8 mouse cellular contexts compared by ENCODE assay signal in genomic region chr7:134937471-134937926, GRCm38 (mm10). TPM values are rescaled to one million over a fixed set of nuclear protein-coding genes. Genes with fewer than 3 reads are reported as not detected.
DNase-seq lines count a peak whose midpoint lies in the region; ATAC-seq and TF ChIP-seq lines count a peak whose summit lies in the region.

No protein-coding gene starts in this region.

- TF ChIP-seq POLR2A in cortical plate, adult 2 months (IDR thresholded peaks at IDR 0.05; ENCODE audit: extremely low read depth, insufficient read depth, low read length), result no peak

- peak overlapping the region; percentile 86 for H3K27ac ChIP-seq in cortical plate, adult 2 months (ENCODE audit: insufficient read depth, low read length)
- peak overlapping the region; percentile 61 for H3K27ac ChIP-seq in forebrain, embryonic 15.5 days (replicated peaks)
- no peak overlapping the region for H3K27ac ChIP-seq in limb, embryonic 12.5 days
- peak overlapping the region; percentile 74 for H3K27ac ChIP-seq in neural tube, embryonic 14.5 days (ENCODE audit: low read depth, low read length)

- peak; percentile 46 for ATAC-seq in forebrain, embryonic 15.5 days (replicated peaks)
- no peak; the same call in 1 of the 2 replicates for ATAC-seq in limb, embryonic 12.5 days (ENCODE audit: insufficient number of reproducible peaks, insufficient read depth, low FRiP score, low TSS enrichment, low read depth)
- ATAC-seq in neural tube, embryonic 14.5 days (ENCODE audit: low read depth), result peak; percentile 67

- WGBS in forebrain, embryonic 15.5 days, result under 1% methylated on average over 37 of the region's 37 CpGs
- under 1% methylated on average over 25 of the region's 37 CpGs for WGBS in limb, embryonic 12.5 days
- 1% methylated on average over 33 of the region's 37 CpGs for WGBS in neural tube, embryonic 14.5 days

- peak overlapping the region; percentile 62 for H3K4me3 ChIP-seq in cortical plate, adult 2 months (ENCODE audit: insufficient read depth, low read length)
- peak overlapping the region; percentile 55 for H3K4me3 ChIP-seq in forebrain, embryonic 15.5 days
- H3K4me3 ChIP-seq in limb, embryonic 12.5 days (replicated peaks), result peak overlapping the region; percentile 55
- H3K4me3 ChIP-seq in neural tube, embryonic 14.5 days (ENCODE audit: low read depth, low read length), result peak overlapping the region; percentile 58

- H3K9me3 ChIP-seq in forebrain, embryonic 15.5 days, result no peaks in the 10 kb centered on the region
- H3K9me3 ChIP-seq in limb, embryonic 12.5 days, result no peaks in the 10 kb centered on the region
- no peaks in the 10 kb centered on the region for H3K9me3 ChIP-seq in neural tube, embryonic 14.5 days (ENCODE audit: control insufficient read depth, low read length)

- H3K4me2 ChIP-seq in forebrain, embryonic 15.5 days (replicated peaks), result peak overlapping the region; percentile 93
- H3K4me2 ChIP-seq in limb, embryonic 12.5 days, result peak overlapping the region; percentile 98
- peak overlapping the region; percentile 87 for H3K4me2 ChIP-seq in neural tube, embryonic 14.5 days (ENCODE audit: low read depth, low read length)

- TF ChIP-seq CTCF in cortical plate, adult 2 months (IDR thresholded peaks at IDR 0.05; ENCODE audit: extremely low read depth, insufficient read depth, low read length), result no peak

- H3K36me3 ChIP-seq in forebrain, embryonic 15.5 days, result no peaks in the 10 kb centered on the region
- no peaks in the 10 kb centered on the region for H3K36me3 ChIP-seq in limb, embryonic 12.5 days
- H3K36me3 ChIP-seq in neural tube, embryonic 14.5 days (ENCODE audit: control insufficient read depth, insufficient read depth, low read length), result no peaks in the 10 kb centered on the region

- H3K9ac ChIP-seq in forebrain, embryonic 15.5 days (replicated peaks), result peak overlapping the region; percentile 67
- H3K9ac ChIP-seq in limb, embryonic 12.5 days (replicated peaks), result peak overlapping the region; percentile 57
- peak overlapping the region; percentile 75 for H3K9ac ChIP-seq in neural tube, embryonic 14.5 days (replicated peaks; ENCODE audit: low read depth, low read length)

- peak; percentile 40 to 46 for DNase-seq in left cerebral cortex, adult 18-20 months (ENCODE audit: low spot score in 2 of 2)
- DNase-seq in left cerebral cortex, adult 11 months (ENCODE audit: low spot score), result no peak
- no peak for DNase-seq in ovary, adult 18-20 months (ENCODE audit: low spot score)
- no peak for DNase-seq in cerebellum, adult 8-10 months

- H3K4me1 ChIP-seq in cortical plate, adult 2 months (ENCODE audit: control insufficient read depth, insufficient read depth, low read length), result peaks cover 4% of the 10 kb centered on the region; the same call in 1 of the 2 replicates
- peaks cover 21% of the 10 kb centered on the region for H3K4me1 ChIP-seq in forebrain, embryonic 15.5 days
- peaks cover 23% of the 10 kb centered on the region for H3K4me1 ChIP-seq in limb, embryonic 12.5 days (replicated peaks)
- peaks cover 12% of the 10 kb centered on the region; the same call in 1 of the 2 replicates for H3K4me1 ChIP-seq in neural tube, embryonic 14.5 days (ENCODE audit: control insufficient read depth, insufficient read depth, low read length)

- H3K27me3 ChIP-seq in forebrain, embryonic 15.5 days, result no peaks in the 10 kb centered on the region
- peaks cover 33% of the 10 kb centered on the region for H3K27me3 ChIP-seq in limb, embryonic 12.5 days
- H3K27me3 ChIP-seq in neural tube, embryonic 14.5 days (ENCODE audit: control insufficient read depth, insufficient read depth, low read length), result peaks cover 10% of the 10 kb centered on the region

RNA-seq across cellular contexts. Expression of gene Fam196a, which starts 0.7 kb away (rescaled TPM):
- 10 to 100 TPM; 16.6 to 17.2 TPM for total RNA-seq in left cerebral cortex, adult 18-20 months (2021)
- 5.9 and 6.2 TPM in 2 replicates for polyA plus RNA-seq in cortical plate, adult 2 months (2012; rRNA removed)
- 10.4 and 10.6 TPM in 2 replicates for polyA plus RNA-seq in forebrain, embryonic 15.5 days (2015; fragmentation: Nextera tagmentation; extraction: Ambion mirVana)
- 3.5 and 4.6 TPM in 2 replicates for polyA plus RNA-seq in limb, embryonic 12.5 days (2016; fragmentation: Nextera tagmentation; extraction: Ambion mirVana)
- polyA plus RNA-seq in neural tube, embryonic 14.5 days (2014; fragmentation: Nextera tagmentation; extraction: Ambion mirVana), result 16.5 and 20.0 TPM in 2 replicates

Comparison
In these comparisons a context has a peak if more than half of its experiments do, and no peak if none do; other contexts are left out.
1. DNase-seq: peak in left cerebral cortex, adult 18-20 months (2 of 2); none in left cerebral cortex, adult 11 months (single experiment), ovary, adult 18-20 months (single experiment) and cerebellum, adult 8-10 months (single experiment).
2. Peak in every context shown above with its lines, with median percentiles within 50 percentile points of each other: H3K4me3 ChIP-seq, H3K4me2 ChIP-seq and H3K9ac ChIP-seq.